Mouse (Mus musculus) liver, adult 2 months (tissue): Measurements from ENCODE around the gene Inpp5f.

Experiments
- CTCF ChIP-seq: fragments of 200-500 bp; IDR thresholded peaks from 2 replicates; pipeline ENCODE4 v1.5.1; 2011; ENCODE audit warnings: low read depth, low read length, control low read depth
- POLR2A ChIP-seq: fragments of 200-500 bp; IDR thresholded peaks from 2 replicates; pipeline ENCODE4 v1.6.1; 2011; ENCODE audit warnings: low read length, control low read depth; ENCODE audit not compliant: insufficient read depth; ENCODE audit errors: extremely low read depth

DNA sequence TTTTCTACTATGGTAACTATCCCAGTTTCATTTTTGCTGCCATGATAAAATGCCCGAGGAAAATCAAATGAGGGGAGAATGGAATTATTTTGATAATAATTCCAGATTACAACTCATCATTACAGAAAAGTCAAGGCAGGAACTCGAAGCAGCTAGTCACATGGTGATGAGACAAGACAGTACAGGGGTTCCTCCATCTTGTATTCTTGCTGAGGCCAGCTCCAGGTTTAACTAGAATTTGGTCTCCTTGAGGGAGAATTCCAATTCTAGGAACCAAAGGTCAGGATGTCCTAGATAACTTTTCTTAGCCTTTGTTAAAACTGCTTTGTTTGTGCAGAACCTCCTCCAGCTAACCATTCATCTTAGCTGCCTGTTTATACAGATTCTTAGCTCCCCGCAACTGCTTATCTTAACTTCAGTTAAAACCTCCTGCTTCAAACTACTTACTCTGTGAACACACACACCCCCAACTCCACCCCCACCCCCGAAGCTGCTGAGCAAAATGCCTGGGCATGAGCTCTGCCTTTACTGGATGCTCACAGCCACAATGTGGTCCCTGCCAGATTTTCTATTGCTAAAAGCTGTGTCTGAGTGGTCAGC lies 23.7 kb upstream of the Inpp5f start:
- TF ChIP-seq POLR2A (no peak), CTCF (no peak)
